Mouse (Mus musculus) liver, embryonic 12.5 days (tissue): ENCODE results near the gene Rnf39. TPM values are rescaled to one million over a fixed set of nuclear protein-coding genes. Genes with fewer than 3 reads are reported as not detected.
"Not testable (repeated sequence)": the region's sequence is repeated elsewhere in the genome, so short reads cannot be mapped to it uniquely, and the experiment has no call there.

Source experiments
- ATAC-seq: fragments of 200-750 bp; cut with Nextera tagmentation; 2 replicates; pipeline ENCODE4 v1.8.0; 2017; ENCODE audit warnings: moderate number of reproducible peaks, mild to moderate bottlenecking, moderate library complexity
- H3K27ac ChIP-seq: fragments of 300-500 bp; sonication (generic); 2 replicates; pipeline ENCODE4 v1.5.1; 2016; ENCODE audit warnings: mild to moderate bottlenecking
- H3K27me3 ChIP-seq: fragments of 300-500 bp; sonication (generic); replicated peaks from 2 replicates; pipeline ENCODE4 v1.6.1; 2016; ENCODE audit warnings: mild to moderate bottlenecking, moderate library complexity
- H3K36me3 ChIP-seq: fragments of 300-500 bp; sonication (generic); 2 replicates; pipeline ENCODE4 v1.6.1; 2016; ENCODE audit warnings: mild to moderate bottlenecking, moderate library complexity
- H3K4me1 ChIP-seq: fragments of 300-500 bp; sonication (generic); 2 replicates; pipeline ENCODE4 v1.6.1; 2016
- H3K4me2 ChIP-seq: fragments of 300-500 bp; sonication (generic); 2 replicates; pipeline ENCODE4 v1.6.1; 2016; ENCODE audit warnings: mild to moderate bottlenecking, moderate library complexity
- H3K4me3 ChIP-seq: fragments of 300-500 bp; sonication (generic); 2 replicates; pipeline ENCODE4 v1.5.1; 2016; ENCODE audit warnings: mild to moderate bottlenecking, moderate library complexity
- H3K9ac ChIP-seq: fragments of 300-500 bp; sonication (generic); 2 replicates; pipeline ENCODE4 v1.6.1; 2016; ENCODE audit warnings: mild to moderate bottlenecking, moderate library complexity
- H3K9me3 ChIP-seq: fragments of 300-500 bp; sonication (generic); replicated peaks from 2 replicates; pipeline ENCODE4 v1.6.1; 2016; ENCODE audit warnings: mild to moderate bottlenecking, moderate library complexity
- WGBS: fragments of 180-500 bp; shearing (Covaris S2); methylation state at CpG from one replicate; pipeline ENCODE4 v1.1.7; 2016; ENCODE audit not compliant: insufficient replicate concordance; 5-methylcytosine and 5-hydroxymethylcytosine counted together
- polyA plus RNA-seq: library from polyadenylated mRNA; unstranded; fragments of >200 nt; fragmentation: Nextera tagmentation; extraction: Ambion mirVana; gene quantifications from 2 replicates; pipeline ENCODE4 v1.2.1, GENCODE M21; 2016

The Rnf39 gene
- polyA plus RNA-seq, 1 experiment from 2014 or later, result not detected

DNA sequence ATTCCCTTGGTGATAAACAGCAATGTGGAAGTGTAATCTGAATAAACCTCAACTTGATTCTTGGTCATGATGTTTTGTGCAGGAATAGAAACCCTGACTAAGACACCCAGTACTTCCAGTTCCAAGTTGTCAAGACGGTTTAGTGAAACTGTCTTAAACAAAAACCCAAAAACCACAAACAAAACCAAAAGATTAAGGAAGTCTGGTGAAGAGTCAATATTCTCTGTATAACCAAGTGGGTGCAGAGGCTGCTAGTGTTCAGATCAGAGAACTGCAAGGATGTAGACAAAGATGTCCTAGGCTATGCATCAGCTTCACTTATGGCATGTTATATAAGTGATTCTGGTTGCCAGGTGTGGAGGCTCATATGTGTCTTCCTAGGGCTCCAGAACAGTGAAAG, 24.2 kb downstream of the Rnf39 start:
- no peaks in the 10 kb centered on the region for H3K4me1 ChIP-seq
- no peak overlapping the region for H3K27ac ChIP-seq
- no peak overlapping the region for H3K9ac ChIP-seq
- no peaks in the 10 kb centered on the region for H3K36me3 ChIP-seq
- 10% methylated on average over 1 of the region's 1 CpGs for WGBS
- no peak overlapping the region for H3K4me3 ChIP-seq
- H3K4me2 ChIP-seq, result no peak overlapping the region
- ATAC-seq, result no peak
- 0 out of 2 replicates have a peak, but pooled peaks cover 10% of the 10 kb centered on the region for H3K27me3 ChIP-seq
- H3K9me3 ChIP-seq, result no peaks in the 10 kb centered on the region

DNA sequence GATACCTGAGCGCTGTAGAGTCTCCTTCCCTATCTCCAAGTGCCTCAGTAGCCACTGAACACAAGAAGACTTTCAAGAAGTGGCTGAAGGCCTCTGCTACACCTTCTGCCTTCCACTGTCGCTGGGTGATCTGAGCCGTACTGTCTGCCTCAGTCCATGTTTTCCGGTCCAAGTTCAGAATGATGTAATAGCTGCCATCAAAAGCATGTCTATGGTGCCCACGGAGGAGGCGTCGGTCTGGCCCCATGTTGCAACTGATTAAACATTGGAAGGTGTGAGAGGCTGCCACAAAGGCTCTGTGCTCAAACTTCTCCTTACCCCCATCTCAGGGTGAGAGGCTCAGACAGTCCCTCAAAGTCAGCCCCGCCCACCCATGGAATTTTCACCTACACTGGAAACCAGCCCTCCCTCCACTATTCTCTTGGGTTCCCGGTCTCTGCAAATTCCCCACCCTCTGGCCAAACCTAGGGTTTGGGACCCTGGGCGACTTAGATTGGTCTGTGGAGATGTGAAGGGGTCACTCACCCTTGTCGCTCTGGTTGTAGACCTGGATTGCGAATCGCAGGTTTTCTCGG, 27.7 kb downstream of the Rnf39 start:
- ATAC-seq, result 0 out of 2 replicates have a peak, but pooled peaks have one; percentile 24
- Histone ChIP-seq H3K9ac (no peak overlapping the region), H3K27me3 (peaks cover 13% of the 10 kb centered on the region; the same call in 1 of the 2 replicates), H3K4me3 (no peak overlapping the region), H3K27ac (no peak overlapping the region), H3K36me3 (no peaks in the 10 kb centered on the region), H3K9me3 (no peaks in the 10 kb centered on the region), H3K4me1 (no peaks in the 10 kb centered on the region), H3K4me2 (no peak overlapping the region)
- 69% methylated on average over 14 of the region's 14 CpGs for WGBS

DNA sequence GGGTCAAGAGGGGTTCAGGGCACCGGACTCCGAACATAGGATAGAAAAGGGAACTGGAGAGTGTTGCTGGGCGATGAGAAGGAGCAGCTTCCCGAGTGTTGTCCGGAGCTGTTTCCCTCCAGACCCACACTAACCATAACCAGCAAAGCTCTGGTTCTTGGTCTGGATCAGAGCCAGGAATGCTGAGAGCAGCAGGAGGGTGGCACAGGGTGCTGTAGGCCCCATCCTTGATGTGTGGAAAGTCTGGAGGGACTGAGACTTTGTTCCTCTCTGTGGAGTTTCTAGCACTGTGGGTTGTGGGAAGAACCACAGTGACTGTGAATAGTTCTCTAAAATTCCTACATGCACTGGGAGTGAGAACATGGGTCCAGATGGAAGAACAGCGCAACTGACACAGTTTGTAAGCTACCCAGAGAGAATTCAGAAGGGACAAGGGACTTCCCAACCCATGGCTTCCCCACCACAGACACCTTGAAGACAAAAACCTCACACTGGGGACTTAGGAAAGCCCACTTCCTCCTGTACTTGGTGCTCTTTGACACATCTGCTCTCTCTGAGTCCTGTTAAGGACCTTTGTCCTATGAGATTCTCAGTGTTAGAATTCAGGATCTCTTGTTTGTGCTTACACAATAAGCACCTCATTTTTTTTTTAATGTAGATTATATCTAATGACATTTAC, 28.6 kb downstream of the Rnf39 start:
- no peak overlapping the region for H3K27ac ChIP-seq
- no peak for ATAC-seq
- H3K36me3 ChIP-seq, result no peaks in the 10 kb centered on the region
- no peaks in the 10 kb centered on the region for H3K9me3 ChIP-seq
- no peaks in the 10 kb centered on the region for H3K4me1 ChIP-seq
- H3K27me3 ChIP-seq, result peaks cover 13% of the 10 kb centered on the region; the same call in 1 of the 2 replicates
- H3K4me3 ChIP-seq, result no peak overlapping the region
- WGBS, result 62% methylated on average over 6 of the region's 6 CpGs
- H3K9ac ChIP-seq, result no peak overlapping the region
- no peak overlapping the region for H3K4me2 ChIP-seq

DNA sequence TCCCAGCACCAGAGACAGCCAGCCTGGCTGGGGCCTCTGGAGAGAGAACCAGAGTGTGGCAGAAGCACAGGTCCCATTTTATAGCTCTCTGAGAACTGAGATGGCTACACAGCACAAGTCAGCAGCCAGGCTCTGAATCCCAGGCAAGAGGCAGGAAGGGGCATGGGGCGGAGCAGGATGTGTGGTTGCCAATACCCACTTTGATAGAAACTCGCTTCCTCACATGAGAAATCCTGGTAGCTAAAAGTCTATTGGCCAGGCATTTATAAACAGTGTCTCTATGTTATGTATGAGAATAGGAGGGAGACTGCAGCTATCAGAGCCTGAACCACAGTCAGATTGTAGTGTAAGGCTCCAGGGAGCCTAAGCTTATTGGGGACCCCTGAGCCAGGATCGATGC, 30.1 kb downstream of the Rnf39 start:
- no peaks in the 10 kb centered on the region for H3K36me3 ChIP-seq
- H3K4me2 ChIP-seq, result no peak overlapping the region
- no peak overlapping the region for H3K4me3 ChIP-seq
- H3K4me1 ChIP-seq, result no peaks in the 10 kb centered on the region
- peaks cover 13% of the 10 kb centered on the region; the same call in 1 of the 2 replicates for H3K27me3 ChIP-seq
- no peak overlapping the region for H3K9ac ChIP-seq
- ATAC-seq, result no peak
- H3K9me3 ChIP-seq, result no peaks in the 10 kb centered on the region
- no peak overlapping the region for H3K27ac ChIP-seq
- 40% methylated on average over 3 of the region's 3 CpGs for WGBS

DNA sequence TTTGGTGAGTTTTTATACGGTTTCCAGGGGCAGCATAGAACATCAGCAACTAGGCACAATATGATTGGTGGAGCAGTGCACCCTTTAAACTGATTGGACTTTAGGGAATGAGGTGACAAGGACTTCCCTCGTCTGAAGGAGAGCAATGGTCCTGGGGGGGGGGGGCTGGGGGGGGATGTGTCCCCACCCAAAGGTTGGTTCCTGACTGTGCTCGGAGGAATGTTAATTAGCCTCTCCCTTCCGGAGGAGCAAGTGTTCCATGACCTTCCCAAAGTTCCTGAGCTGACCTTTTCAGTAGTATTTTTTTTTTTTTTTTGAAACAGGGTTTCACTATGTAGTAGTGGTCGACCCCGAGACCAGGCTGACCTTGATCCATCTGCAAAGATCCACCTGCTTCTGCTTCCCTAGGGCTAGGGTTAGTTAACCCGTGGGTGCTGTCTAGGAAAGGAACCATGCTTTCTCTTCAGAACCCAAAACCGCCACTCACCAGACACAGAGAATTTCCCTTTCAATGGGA, 30.6 kb downstream of the Rnf39 start:
- ATAC-seq, result no peak
- H3K9ac ChIP-seq, result no peak overlapping the region
- H3K9me3 ChIP-seq, result no peaks in the 10 kb centered on the region
- H3K4me3 ChIP-seq, result no peak overlapping the region
- no peaks in the 10 kb centered on the region for H3K4me1 ChIP-seq
- H3K4me2 ChIP-seq, result no peak overlapping the region
- H3K36me3 ChIP-seq, result no peaks in the 10 kb centered on the region
- 50% methylated on average over 8 of the region's 8 CpGs for WGBS
- H3K27me3 ChIP-seq, result peaks cover 13% of the 10 kb centered on the region; the same call in 1 of the 2 replicates
- no peak overlapping the region for H3K27ac ChIP-seq

DNA sequence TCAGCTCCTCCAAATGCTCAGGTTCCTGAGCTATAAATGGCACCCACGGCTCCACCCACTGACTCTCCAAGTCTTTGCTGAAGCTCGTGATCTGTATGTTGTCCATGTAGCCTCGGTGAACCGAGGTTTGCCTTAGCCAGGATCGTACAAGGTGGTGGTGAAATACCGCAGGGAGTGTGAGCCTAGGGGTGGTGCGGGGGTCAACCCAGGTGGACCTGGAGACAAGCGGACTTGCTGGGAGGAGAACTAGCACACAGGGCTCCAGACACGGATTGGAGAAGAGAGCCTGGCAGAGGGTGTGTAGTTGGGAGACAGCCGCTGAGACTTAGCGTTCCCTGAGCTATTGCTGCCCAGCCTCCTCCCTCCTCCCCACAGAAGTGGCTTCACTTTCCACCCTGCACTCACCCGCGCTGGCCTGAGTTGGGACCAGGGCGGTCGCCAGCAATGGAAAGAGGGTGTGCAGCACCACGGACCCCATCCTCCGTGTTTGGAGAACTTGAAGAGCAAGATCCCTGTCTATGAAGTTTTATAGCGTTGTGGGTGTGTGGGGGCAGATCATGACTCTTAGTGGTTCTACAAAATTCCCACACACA, 38.6 kb downstream of the Rnf39 start, which contains the start of gene 2410137M14Rik:
Gene 2410137M14Rik, minus strand, starts transcription at position 17 of the 593 bp plus-strand sequence.
- H3K4me2 ChIP-seq, result peak within 1 kb of the TSS; percentile 39
- H3K4me3 ChIP-seq, result 0 out of 2 replicates have a peak within 1 kb of the TSS, but pooled peaks have one; percentile 1
- no peaks in the 10 kb centered on the region for H3K9me3 ChIP-seq
- H3K9ac ChIP-seq, result no peak within 1 kb of the TSS; the same call in 1 of the 2 replicates
- no peak within 1 kb of the TSS for H3K27ac ChIP-seq
- 5% methylated on average over 18 of the region's 18 CpGs for WGBS
- H3K4me1 ChIP-seq, result peaks cover 3% of the 10 kb centered on the region; the same call in 1 of the 2 replicates
- peaks cover 45% of the 10 kb centered on the region for H3K27me3 ChIP-seq
- no peaks in the 10 kb centered on the region for H3K36me3 ChIP-seq
- no peak for ATAC-seq

DNA sequence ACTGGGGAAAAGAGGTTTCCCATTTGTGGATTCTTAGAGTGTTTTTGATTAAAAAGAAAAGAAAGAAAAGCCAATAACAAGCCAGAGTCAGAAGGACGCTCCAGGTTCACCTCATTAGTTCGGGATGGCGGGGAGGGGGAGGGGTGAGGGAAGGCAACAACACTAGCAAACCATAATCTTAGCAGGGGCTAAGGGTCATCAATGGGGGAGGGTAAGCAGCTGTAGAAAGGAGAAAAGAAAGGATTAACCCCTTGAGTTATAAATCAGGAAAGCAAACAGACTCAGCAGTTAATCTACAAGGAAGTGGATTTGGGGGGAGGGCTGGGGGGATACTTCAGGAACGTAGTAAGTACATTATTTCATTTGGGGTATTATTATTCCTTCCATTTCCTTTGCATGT, 39.1 kb downstream of the Rnf39 start:
- peak overlapping the region; percentile 39 for H3K4me2 ChIP-seq
- peaks cover 50% of the 10 kb centered on the region for H3K27me3 ChIP-seq
- H3K36me3 ChIP-seq, result no peaks in the 10 kb centered on the region
- H3K4me3 ChIP-seq, result 0 out of 2 replicates have a peak overlapping the region, but pooled peaks have one; percentile 1
- no peaks in the 10 kb centered on the region for H3K9me3 ChIP-seq
- no peak overlapping the region for H3K27ac ChIP-seq
- WGBS, result 10% methylated on average over 4 of the region's 4 CpGs
- H3K9ac ChIP-seq, result no peak overlapping the region
- peaks cover 3% of the 10 kb centered on the region; the same call in 1 of the 2 replicates for H3K4me1 ChIP-seq
- ATAC-seq, result no peak

DNA sequence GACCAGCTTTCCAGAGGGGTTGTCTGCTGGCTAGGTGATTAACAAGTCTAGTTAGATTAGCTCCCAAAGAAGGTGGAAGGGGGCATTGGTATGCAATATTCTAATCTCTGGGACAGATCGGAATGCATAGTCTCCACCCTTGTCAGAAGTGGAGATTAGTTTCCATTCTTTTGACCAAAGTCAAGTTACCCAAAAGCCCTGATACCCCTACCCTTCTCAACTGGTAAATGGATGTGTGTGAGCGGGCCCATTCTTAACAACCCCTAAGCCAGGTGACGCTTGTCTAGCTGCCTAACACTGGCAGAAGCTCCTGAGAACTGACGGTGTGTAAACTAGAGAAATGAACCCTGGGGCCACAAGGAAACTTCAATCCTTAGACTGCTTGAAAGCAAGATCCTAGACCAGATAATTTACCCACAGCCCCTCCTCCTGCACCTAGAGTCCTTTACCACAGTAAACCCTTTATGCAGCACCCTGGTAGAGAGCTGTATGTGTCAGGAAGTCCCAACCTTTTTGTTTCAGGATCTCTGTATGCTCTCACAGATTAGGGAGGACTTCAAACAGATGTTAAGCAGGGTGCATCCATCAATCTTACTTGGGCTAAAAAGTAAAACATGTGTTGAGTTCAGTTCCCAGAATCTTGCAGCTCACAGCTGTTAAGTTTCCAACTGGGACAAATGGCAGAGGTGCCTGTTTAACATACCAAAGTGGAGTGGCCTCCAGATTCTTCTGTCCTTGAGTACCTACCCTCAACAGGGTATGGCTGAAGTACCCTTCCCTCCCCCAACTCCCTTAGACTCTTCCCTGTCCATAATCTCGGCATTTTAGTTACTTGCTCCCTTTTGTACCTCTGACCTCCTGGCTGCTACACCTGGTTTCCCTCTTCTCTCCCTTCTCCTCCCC, 39.8 kb downstream of the Rnf39 start:
- H3K4me3 ChIP-seq, result no peak overlapping the region
- peaks cover 57% of the 10 kb centered on the region for H3K27me3 ChIP-seq
- no peaks in the 10 kb centered on the region for H3K9me3 ChIP-seq
- H3K36me3 ChIP-seq, result no peaks in the 10 kb centered on the region
- no peak overlapping the region for H3K9ac ChIP-seq
- ATAC-seq, result no peak
- no peak overlapping the region for H3K4me2 ChIP-seq
- no peak overlapping the region for H3K27ac ChIP-seq
- 33% methylated on average over 5 of the region's 5 CpGs for WGBS
- peaks cover 3% of the 10 kb centered on the region; the same call in 1 of the 2 replicates for H3K4me1 ChIP-seq

DNA sequence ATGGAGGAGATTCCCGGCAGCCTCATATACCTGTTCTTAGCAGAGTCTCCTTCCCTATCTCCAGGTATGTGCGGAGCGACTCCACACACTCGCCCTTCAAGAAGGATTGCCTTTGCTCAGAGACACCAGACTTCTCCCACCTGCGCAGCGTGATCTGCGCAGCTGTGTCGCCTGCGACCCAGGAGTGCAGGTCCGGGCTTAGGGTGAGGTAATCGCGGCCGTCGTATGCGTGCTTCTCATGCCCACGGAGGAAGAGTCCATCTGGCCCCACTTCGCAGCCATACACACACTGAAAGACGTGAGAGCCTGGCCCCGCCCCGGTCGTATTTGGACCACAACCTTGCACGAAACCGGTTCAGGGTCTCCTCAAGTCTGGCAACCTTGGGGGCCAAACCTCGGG, 45.8 kb downstream of the Rnf39 start:
- Histone ChIP-seq H3K9ac (no peak overlapping the region), H3K4me2 (no peak overlapping the region), H3K4me1 (no peaks in the 10 kb centered on the region), H3K27ac (no peak overlapping the region), H3K36me3 (no peaks in the 10 kb centered on the region), H3K4me3 (no peak overlapping the region), H3K27me3 (peaks cover 40% of the 10 kb centered on the region), H3K9me3 (no peaks in the 10 kb centered on the region)
- whole genome bisulfite sequencing, result 8% methylated on average over 24 of the region's 24 CpGs
- ATAC-seq, result no peak

DNA sequence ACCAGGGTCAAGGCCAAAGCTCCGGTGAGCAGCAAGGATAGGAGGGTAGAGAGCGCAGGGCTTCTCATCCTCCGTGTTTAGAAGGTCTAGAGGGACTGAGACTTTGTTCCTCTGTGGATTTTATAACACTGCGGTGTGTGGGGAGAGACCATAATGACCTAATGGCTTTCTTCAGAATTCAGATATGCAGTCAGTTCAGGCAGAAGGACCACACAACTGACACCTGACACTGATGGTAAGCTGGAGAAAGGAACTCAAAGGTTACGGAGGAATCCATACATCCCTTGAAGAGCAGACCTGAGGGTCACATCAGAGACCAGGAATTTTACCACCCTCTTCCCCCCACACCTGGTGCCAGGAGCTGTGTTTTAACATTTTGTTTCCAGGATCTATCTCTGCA, 46.7 kb downstream of the Rnf39 start, which contains the start of gene H2-M5:
Gene H2-M5, minus strand, starts transcription at position 101 of the 400 bp plus-strand sequence.
- Histone ChIP-seq H3K27me3 (peaks cover 40% of the 10 kb centered on the region), H3K4me2 (no peak within 1 kb of the TSS), H3K27ac (no peak within 1 kb of the TSS), H3K9ac (no peak within 1 kb of the TSS), H3K4me1 (no peaks in the 10 kb centered on the region), H3K9me3 (no peaks in the 10 kb centered on the region), H3K36me3 (no peaks in the 10 kb centered on the region), H3K4me3 (no peak within 1 kb of the TSS)
- 30% methylated on average over 5 of the region's 5 CpGs for WGBS
- ATAC-seq, result no peak

DNA sequence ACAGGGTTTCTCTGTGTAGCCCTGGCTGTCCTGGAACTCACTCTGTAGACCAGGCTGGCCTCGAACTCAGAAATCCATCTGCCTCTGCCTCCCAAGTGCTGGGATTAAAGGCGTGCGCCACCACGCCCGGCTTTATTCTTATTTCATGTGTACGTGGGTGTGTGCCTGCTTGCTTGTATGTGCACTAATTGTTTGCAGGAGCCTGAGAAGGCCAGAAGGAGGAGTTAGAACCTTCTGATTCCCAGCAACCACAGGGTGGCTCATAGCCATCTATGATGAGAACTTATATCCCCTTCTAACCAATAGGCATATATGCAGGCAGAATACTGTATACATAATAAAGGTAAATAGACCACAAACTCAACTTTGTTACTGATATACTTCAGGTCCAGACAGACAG, 47.9 kb downstream of the Rnf39 start:
- not testable (repeated sequence) for H3K4me2 ChIP-seq, H3K9ac ChIP-seq, H3K36me3 ChIP-seq, H3K27ac ChIP-seq, H3K4me1 ChIP-seq, H3K4me3 ChIP-seq, H3K9me3 ChIP-seq, ATAC-seq
- peaks cover 40% of the 10 kb centered on the region for H3K27me3 ChIP-seq
- 77% methylated on average over 6 of the region's 6 CpGs for WGBS
